Mouse (Mus musculus) CD4-positive, CD25-positive, alpha-beta regulatory T cell, adult 2 months (primary cell): ENCODE data around the gene Atp8a2.
"Not testable (repeated sequence)": the region's sequence is repeated elsewhere in the genome, so short reads cannot be mapped to it uniquely, and the experiment has no call there.

Experiments
- DNase-seq: peaks from one replicate; pipeline ENCODE4 v3.0.0-alpha.2; 2012; ENCODE audit warnings: low read depth, low spot score

Atp8a2 gene

GRCm38 (mm10) chr14:59783348-59784341 is 413.3 kb downstream of the Atp8a2 start:
- DNase-seq, result no peak

- no peak for DNase-seq
These were observed 416.6 kb downstream of the Atp8a2 start for GRCm38 (mm10) chr14:59780391-59780790.

- no peak for DNase-seq
These were observed 434.8 kb downstream of the Atp8a2 start for GRCm38 (mm10) chr14:59762227-59762626.

GRCm38 (mm10) chr14:59759900-59760493 is 437.0 kb downstream of the Atp8a2 start:
- no peak for DNase-seq

DNA sequence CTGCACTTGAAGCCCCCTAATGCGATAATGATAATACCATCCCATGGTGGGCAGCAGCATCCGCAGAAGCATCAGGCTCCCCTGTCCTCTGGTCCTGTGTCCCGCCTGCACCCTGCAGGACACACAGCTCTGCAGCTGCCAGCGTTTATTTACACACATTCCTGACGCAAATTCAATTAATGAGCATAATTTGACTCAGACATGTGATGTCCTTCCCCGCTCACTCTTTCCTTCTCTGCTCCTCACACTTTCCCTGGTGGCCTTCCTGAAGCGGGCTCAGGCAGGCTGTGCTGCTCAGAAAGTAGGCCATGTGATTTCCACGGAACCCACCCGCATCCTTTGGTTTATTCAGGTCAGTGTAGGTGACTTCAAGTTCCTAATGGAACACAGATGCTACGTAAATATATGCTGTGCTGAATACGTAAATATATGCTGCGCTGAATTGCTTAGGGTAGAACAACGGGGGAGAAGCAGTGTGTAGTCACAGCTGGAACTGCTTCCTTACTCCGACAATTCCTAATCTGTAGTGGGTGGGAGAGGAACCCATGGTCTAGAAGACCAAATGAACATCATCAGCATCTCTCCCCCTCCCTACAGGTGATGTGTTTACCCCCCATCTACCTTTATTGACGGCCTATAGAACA is 437.7 kb downstream of the Atp8a2 start:
- DNase-seq, result no peak

DNA sequence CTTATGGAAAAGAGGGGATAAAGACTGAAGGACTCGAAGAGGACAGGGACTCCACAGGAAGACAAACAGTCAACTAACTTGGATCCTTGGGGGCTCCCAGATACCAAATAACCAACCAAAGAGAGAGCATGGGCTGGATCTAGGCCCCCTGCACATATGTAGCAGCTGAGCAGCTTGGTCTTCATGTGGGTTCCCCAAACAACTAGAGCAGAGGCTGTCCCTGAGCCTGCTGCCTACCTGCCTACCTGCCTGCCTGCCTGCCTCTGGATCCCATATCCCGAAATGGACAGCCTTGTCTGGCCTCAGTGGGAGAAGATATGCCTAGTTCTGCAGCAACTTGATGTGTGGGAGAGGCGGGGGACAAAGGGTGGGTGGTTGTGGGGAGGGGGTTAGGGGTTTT is 444.6 kb downstream of the Atp8a2 start:
- DNase-seq, result no peak

DNA sequence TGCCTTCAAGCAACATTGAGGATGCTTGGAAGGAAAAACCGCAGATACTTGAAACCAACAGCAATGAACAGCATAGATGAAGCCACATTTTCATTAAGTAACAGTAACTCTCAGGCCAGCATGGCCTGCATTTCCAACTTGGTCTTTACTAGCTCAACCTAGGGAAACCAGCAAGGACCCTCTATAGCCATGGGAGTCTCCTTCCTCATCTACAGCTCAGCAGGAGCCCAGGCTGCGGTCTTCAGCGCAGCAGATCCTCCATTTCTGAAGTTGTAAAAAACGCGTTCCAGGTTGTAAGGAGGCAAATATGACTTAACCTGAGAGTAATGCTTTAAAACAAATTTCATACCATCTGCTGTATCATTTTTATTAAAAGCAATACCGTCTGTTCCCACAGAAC is 447.0 kb downstream of the Atp8a2 start:
- DNase-seq, result no peak

- DNase-seq, result no peak
These were observed 451.3 kb downstream of the Atp8a2 start for GRCm38 (mm10) chr14:59745676-59746075.

DNA sequence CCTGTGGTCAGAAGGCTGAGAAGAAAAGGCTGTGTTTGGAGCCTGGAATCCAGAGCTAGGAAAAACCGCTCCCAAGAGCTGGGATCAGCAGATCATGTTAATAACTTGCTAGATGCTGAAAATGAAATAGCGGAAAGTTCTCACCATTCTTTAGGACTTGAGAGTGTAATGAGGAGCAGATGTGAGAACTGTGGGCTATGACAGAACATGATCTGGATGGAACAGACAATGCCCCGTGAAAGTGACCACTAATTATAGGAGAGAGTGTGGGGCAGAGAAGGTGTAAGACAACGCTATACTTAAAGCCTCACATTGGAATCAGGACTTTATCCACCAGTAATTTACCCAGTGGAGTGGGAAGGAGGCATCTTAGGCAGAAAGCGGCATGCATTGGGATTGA is 455.2 kb downstream of the Atp8a2 start:
- no peak for DNase-seq

DNA sequence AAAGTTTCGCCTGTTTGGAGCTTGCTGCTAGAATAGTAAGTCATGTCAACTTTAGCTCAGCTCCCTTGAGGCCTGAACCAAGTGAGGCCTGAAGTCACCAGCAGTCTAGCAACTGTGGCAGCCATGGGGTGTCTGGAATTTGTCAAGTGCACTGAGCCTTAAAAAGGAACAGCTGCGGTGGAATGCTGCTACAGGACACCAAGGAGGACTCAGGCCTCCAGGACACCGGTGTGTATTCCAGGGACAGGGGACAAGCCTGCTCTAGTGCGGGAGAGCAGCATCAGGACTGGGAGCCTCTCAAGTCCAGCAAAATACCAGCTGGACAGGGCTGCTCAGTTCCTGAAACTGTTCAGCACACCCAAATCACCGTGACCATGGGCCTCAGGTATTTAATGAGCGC is 457.5 kb downstream of the Atp8a2 start:
- no peak for DNase-seq

DNA sequence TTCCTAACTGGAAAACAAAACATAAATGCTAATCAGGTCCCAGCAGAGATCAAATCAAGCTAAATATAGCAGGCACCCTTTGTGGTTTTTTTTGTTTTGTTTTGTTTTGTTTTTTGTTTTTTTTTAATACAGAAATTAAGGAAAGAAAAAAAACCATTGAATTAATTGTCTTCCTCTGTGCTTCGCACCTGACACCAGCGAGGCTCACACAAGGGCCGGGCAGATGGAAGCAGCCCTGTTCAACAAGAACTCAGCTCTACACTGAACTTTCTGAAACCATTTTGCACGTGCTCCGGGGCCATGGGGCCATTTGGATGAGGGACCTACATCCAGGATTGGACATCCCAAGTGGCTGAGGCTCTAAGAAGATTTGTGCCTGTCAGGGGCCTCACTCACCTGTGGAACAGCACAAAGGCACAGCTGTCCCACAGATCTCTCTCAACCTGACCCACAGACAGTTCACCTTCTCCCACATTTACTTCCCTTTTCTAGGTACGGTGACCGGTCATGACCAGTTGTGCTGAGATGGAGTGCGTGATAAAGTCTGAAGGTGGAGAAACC is 459.2 kb downstream of the Atp8a2 start:
- DNase-seq, result no peak

DNA sequence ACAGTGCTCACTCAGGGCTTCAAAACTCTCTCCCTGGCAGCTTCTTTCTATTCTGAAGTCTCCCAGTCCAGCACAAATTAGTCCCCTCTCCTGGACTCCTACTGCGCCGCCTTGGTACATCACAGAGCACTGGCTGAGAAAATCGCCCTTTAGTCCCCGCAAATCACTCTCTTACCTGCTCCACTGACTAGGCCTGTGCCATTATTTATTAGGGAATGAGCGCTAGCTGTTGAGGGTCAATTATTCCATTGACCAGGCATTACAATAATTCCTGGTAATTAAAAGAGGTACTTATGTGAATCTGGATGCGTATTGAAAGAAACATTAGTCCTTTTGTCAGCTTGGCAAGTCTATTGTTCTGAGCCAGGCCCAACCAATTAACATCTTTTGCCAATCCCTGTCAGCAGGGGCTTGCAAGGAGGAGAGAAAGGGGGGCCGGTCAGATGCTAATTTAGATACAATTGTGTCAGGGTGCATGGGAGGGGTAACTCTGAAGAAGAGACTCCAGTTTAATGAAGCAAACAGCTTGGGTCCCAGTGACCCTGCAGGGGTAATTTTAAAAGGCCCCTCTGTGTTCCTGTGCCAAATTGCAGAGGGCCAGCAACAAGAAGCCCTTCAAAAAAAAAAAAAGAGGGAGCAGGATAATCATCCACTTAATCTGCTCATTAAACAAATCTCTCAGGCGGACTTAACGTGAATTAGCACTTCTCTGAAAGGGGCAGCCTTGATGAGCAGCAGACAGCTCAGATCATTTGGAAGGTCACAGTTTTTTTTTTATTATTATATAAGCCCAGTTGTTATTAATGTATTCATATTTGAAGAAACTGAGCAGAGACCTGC is 459.9 kb downstream of the Atp8a2 start:
- no peak for DNase-seq

DNA sequence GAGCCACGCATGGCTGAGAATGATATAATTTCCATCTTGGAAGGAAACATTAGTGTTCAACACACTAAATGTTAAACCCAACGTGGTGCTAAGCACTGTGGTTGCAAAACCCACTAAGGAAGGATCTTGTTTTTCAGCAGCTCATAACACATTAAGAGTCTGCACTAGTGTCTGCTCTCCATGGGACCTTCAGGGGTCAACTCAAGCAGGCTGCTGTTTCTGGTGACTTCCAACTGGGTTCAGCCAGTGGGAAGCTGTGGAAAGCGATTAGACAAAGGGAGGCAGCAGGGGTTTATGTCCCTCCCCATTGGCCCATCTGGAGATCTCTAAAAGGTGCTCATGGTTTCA is 467.0 kb downstream of the Atp8a2 start:
- DNase-seq, result no peak

GRCm38 (mm10) chr14:59729298-59730042 is 467.5 kb downstream of the Atp8a2 start:
- DNase-seq, result no peak

- DNase-seq, result no peak
These were observed 470.0 kb downstream of the Atp8a2 start for GRCm38 (mm10) chr14:59727016-59727415.

GRCm38 (mm10) chr14:59723163-59723562 is 473.8 kb downstream of the Atp8a2 start:
- DNase-seq, result no peak

- no peak for DNase-seq
These were observed 475.0 kb downstream of the Atp8a2 start for GRCm38 (mm10) chr14:59721957-59722356.

DNA sequence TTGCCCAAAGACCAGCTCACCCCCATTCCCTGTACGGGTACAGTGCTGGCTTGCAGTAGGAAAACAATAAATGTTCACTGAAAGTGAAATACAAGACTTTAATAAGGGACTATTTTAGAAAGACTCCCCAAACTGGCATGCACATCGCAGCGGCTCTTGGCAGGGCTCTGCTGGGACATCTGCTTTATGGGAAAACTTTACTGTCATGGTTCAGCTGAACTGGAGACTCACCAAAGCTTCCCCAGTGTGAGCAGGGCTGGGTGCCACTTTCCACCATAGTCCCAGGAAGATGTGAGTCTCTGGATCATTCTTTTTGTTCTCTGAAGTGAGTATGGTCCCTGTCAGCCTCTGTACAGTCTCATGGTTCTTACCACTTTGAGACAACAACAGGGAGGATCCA is 475.6 kb downstream of the Atp8a2 start:
- DNase-seq, result no peak

DNA sequence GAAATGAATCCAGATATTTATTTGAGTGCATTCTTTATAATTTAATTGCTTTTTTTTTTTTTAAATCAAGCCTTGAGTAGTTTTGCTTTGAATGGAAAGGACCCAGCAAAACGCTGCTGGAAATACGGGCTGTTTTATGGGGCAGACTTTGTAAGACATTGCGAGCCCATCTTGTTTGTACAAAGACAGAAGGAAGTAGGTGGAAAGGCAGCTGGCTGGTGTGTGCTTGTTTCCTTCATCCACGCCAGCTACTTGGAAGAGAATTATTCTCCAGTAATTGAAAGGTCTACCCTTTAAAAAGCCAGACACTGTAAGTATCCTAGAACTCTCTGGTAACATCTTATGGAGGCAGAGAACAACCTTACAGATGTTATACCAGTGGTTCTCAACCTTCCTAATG is 476.6 kb downstream of the Atp8a2 start:
- no peak for DNase-seq

DNA sequence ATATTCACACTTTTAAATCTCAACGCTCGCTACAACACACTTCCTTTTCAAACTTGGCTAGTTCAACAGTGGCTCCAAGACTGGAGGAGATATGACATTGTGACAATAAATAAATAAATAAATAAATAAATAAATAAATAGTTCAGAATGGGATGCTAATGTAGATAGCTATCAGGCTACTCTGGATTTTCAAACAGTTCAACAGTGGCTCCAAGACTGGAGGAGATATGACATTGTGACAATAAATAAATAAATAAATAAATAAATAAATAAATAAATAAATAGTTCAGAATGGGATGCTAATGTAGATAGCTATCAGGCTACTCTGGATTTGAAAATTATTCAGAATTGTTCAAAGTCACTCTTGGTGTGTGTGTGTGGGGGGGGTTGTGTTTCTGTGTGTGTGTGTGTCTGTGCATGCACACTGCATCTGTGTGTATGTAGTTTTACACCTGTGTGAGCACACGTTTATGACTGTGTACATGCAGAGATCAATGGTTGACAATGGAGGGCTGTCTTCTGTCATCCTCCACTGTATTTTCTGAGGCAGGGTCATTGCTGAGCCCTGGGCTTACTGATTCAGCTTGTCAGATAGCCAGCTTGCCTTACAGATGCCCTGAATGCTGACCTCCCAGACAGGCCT is 480.4 kb downstream of the Atp8a2 start:
- not testable (repeated sequence) for DNase-seq
